In genomic region chr1:41390102-41390884, GRCm38 (mm10) we compare ENCODE assay signal across 7 mouse cellular contexts.
DNase-seq lines count a peak whose midpoint lies in the region; ATAC-seq and TF ChIP-seq lines count a peak whose summit lies in the region.

No protein-coding gene starts in this region.

- H3K27ac ChIP-seq in liver, embryonic 14.5 days, result no peak overlapping the region
- peak overlapping the region; percentile 48; the same call in 1 of the 2 replicates for H3K27ac ChIP-seq in neural tube, embryonic 14.5 days (ENCODE audit: low read depth, low read length)

- H3K9ac ChIP-seq in liver, embryonic 14.5 days (replicated peaks), result no peak overlapping the region
- no peak overlapping the region for H3K9ac ChIP-seq in neural tube, embryonic 14.5 days (replicated peaks; ENCODE audit: low read depth, low read length)

- no peak for TF ChIP-seq CTCF in liver, embryonic 14.5 days (IDR thresholded peaks at IDR 0.05; ENCODE audit: low read depth)

- TF ChIP-seq EP300 in liver, embryonic 14.5 days (IDR thresholded peaks at IDR 0.05; ENCODE audit: low read depth), result no peak

- H3K4me1 ChIP-seq in liver, embryonic 14.5 days (replicated peaks; ENCODE audit: control insufficient read depth in 2 of 2, insufficient read depth in 2 of 2, low read length in 1 of 2), result no peaks in the 10 kb centered on the region
- peaks cover 17% of the 10 kb centered on the region; the same call in 1 of the 2 replicates for H3K4me1 ChIP-seq in neural tube, embryonic 14.5 days (ENCODE audit: control insufficient read depth, insufficient read depth, low read length)

- peak; percentile 68 for ATAC-seq in liver, embryonic 14.5 days (ENCODE audit: insufficient read depth)
- peak; percentile 94 for ATAC-seq in neural tube, embryonic 14.5 days (ENCODE audit: low read depth)
- no peak for ATAC-seq in megakaryocyte-erythroid progenitor cell, adult 5-6 weeks (replicated peaks; ENCODE audit: low FRiP score, low TSS enrichment, poor library complexity, severe bottlenecking)

- no peaks in the 10 kb centered on the region for H3K9me3 ChIP-seq in liver, embryonic 14.5 days (ENCODE audit: control insufficient read depth, low read length)
- no peaks in the 10 kb centered on the region for H3K9me3 ChIP-seq in neural tube, embryonic 14.5 days (ENCODE audit: control insufficient read depth, low read length)

- intact Hi-C loops in heart, postnatal 10 days (cut with DNase I), result no loop called here

- WGBS in liver, embryonic 14.5 days (ENCODE audit: insufficient replicate concordance), result 23% methylated on average over 11 of the region's 11 CpGs
- WGBS in neural tube, embryonic 14.5 days, result 2% methylated on average over 11 of the region's 11 CpGs

- H3K27me3 ChIP-seq in liver, embryonic 14.5 days (ENCODE audit: control insufficient read depth, insufficient read depth, low read length), result no peaks in the 10 kb centered on the region
- H3K27me3 ChIP-seq in neural tube, embryonic 14.5 days (ENCODE audit: control insufficient read depth, insufficient read depth, low read length), result no peaks in the 10 kb centered on the region

- no peak overlapping the region for H3K4me3 ChIP-seq in liver, embryonic 14.5 days (ENCODE audit: insufficient read depth in 1 of 2, low read depth in 2 of 2, low read length in 2 of 2)
- H3K4me3 ChIP-seq in neural tube, embryonic 14.5 days (ENCODE audit: low read depth, low read length), result no peak overlapping the region

- peak; percentile 86 for DNase-seq in adrenal gland, adult 2 months
- DNase-seq in fibroblast of lung, adult 2 months (ENCODE audit: low read depth), result peak; percentile 2
- peak; percentile 83 to 86 for DNase-seq in heart, postnatal 10 days
- DNase-seq in kidney, postnatal 4 days, result peak; percentile 62 to 72
- peak in 2 of 3 experiments; percentile 1 to 3 for DNase-seq in liver, embryonic 14.5 days (ENCODE audit: low read depth in 3 of 3, low spot score in 3 of 3)

- no peaks in the 10 kb centered on the region for H3K36me3 ChIP-seq in liver, embryonic 14.5 days (replicated peaks; ENCODE audit: control insufficient read depth, insufficient read depth, low read depth)
- H3K36me3 ChIP-seq in neural tube, embryonic 14.5 days (ENCODE audit: control insufficient read depth, insufficient read depth, low read length), result no peaks in the 10 kb centered on the region

- H3K4me2 ChIP-seq in liver, embryonic 14.5 days (ENCODE audit: low read depth), result no peak overlapping the region
- no peak overlapping the region for H3K4me2 ChIP-seq in neural tube, embryonic 14.5 days (ENCODE audit: low read depth, low read length)

Comparison
In these comparisons a context has a peak if more than half of its experiments do, and no peak if none do; other contexts are left out.
1. DNase-seq: peak in every context shown above with its lines; median percentile 86 in adrenal gland, adult 2 months; 84 in heart, postnatal 10 days; 67 in kidney, postnatal 4 days; 2 in fibroblast of lung, adult 2 months; 2 in liver, embryonic 14.5 days.